Mouse (Mus musculus) C2C12 (cell line): ENCODE measurements around the gene Arpp19.

Experiments used
- CTCF ChIP-seq: IDR thresholded peaks from one replicate; pipeline ENCODE4 v1.5.1; 2011; ENCODE audit not compliant: control insufficient read depth, insufficient read depth, insufficient read length
- MAX ChIP-seq: IDR thresholded peaks from one replicate; pipeline ENCODE4 v1.6.1; 2011; ENCODE audit warnings: mild to moderate bottlenecking, control low read depth

- TF ChIP-seq CTCF = no peak
- no peak for TF ChIP-seq MAX
Measured at GRCm38 (mm10) chr9:75092134-75092533, 54.7 kb downstream of the Arpp19 start.
